Mouse (Mus musculus) neural tube, embryonic 10.5 days (tissue): ENCODE measurements around the gene Gpr37l1.

Experiments used
- DNase-seq: peaks from one replicate; pipeline ENCODE4 v3.0.0-alpha.2; 2017; ENCODE audit warnings: low spot score; ENCODE audit errors: extremely low spot score

Gene Gpr37l1

GRCm38 (mm10) chr1:135148476-135148875 is 19.0 kb downstream of the Gpr37l1 start:
- no peak for DNase-seq

- no peak for DNase-seq
Observed at GRCm38 (mm10) chr1:135147702-135148058, 19.8 kb downstream of the Gpr37l1 start.

GRCm38 (mm10) chr1:135146946-135147701 is 20.4 kb downstream of the Gpr37l1 start:
- DNase-seq, result peak; percentile 80

- DNase-seq, result peak; percentile 84
Observed at GRCm38 (mm10) chr1:135146077-135146945, 21.2 kb downstream of the Gpr37l1 start, which contains the start of gene Arl8a. Arl8a (plus strand) TSS chr1:135146824.

- DNase-seq, result no peak
Observed at GRCm38 (mm10) chr1:135143940-135144339, 23.5 kb downstream of the Gpr37l1 start.

GRCm38 (mm10) chr1:135142452-135142851 is 25.0 kb downstream of the Gpr37l1 start:
- DNase-seq, result no peak

GRCm38 (mm10) chr1:135139906-135140305 is 27.6 kb downstream of the Gpr37l1 start:
- DNase-seq, result no peak

GRCm38 (mm10) chr1:135136500-135136899 is 31.0 kb downstream of the Gpr37l1 start:
- DNase-seq, result peak; percentile 87

GRCm38 (mm10) chr1:135135111-135135787 is 32.2 kb downstream of the Gpr37l1 start:
- no peak for DNase-seq

GRCm38 (mm10) chr1:135133678-135134435 is 33.6 kb downstream of the Gpr37l1 start:
- DNase-seq, result no peak

GRCm38 (mm10) chr1:135132893-135133369 is 34.5 kb downstream of the Gpr37l1 start:
- DNase-seq, result no peak

- DNase-seq, result no peak
Observed at GRCm38 (mm10) chr1:135132473-135132872, 35.0 kb downstream of the Gpr37l1 start, which contains the start of gene Ptpn7. Ptpn7 (plus strand) TSS chr1:135132700.

- DNase-seq, result no peak
Observed at GRCm38 (mm10) chr1:135131560-135131959, 35.9 kb downstream of the Gpr37l1 start.

GRCm38 (mm10) chr1:135131034-135131433 is 36.4 kb downstream of the Gpr37l1 start:
- no peak for DNase-seq

- no peak for DNase-seq
Observed at GRCm38 (mm10) chr1:135130376-135131018, 37.0 kb downstream of the Gpr37l1 start.

- no peak for DNase-seq
Observed at GRCm38 (mm10) chr1:135129543-135130183, 37.8 kb downstream of the Gpr37l1 start.

GRCm38 (mm10) chr1:135128986-135129385 is 38.5 kb downstream of the Gpr37l1 start:
- DNase-seq, result no peak

GRCm38 (mm10) chr1:135128011-135128441 is 39.5 kb downstream of the Gpr37l1 start:
- DNase-seq, result no peak

- DNase-seq, result no peak
Observed at GRCm38 (mm10) chr1:135126443-135127027, 40.9 kb downstream of the Gpr37l1 start.
